28 mouse cellular contexts compared by ENCODE assay signal in genomic region chr1:143632854-143633587, GRCm38 (mm10). TPM values are rescaled to one million over a fixed set of nuclear protein-coding genes. Genes with fewer than 3 reads are reported as not detected.
DNase-seq lines count a peak whose midpoint lies in the region; ATAC-seq and TF ChIP-seq lines count a peak whose summit lies in the region.
"Had no signal": no experiment of that assay in that cellular context is flagged by ENCODE, and none has a peak within 500 bp of the region (broad histone marks: within the 10 kb centered on the region; RNA-seq: fewer than 3 reads in every experiment).

No protein-coding gene starts in this region.

- no peak for ATAC-seq in megakaryocyte-erythroid progenitor cell, adult 5-6 weeks (replicated peaks; ENCODE audit: low FRiP score, low TSS enrichment, poor library complexity, severe bottlenecking)
- ATAC-seq: forebrain, embryonic 16.5 days; hindbrain, embryonic 16.5 days; midbrain, embryonic 15.5 days had no signal

- WGBS in cerebellum, adult 2 months = 81% methylated on average over 2 of the region's 2 CpGs

- no peak for TF ChIP-seq POLR2A in cerebellum, adult 2 months (IDR thresholded peaks at IDR 0.05; ENCODE audit: borderline replicate concordance, insufficient read depth, low read length)

- no peak for TF ChIP-seq CTCF in cerebellum, adult 2 months (IDR thresholded peaks at IDR 0.05; ENCODE audit: borderline replicate concordance, insufficient read depth, low read depth, low read length)

- H3K4me3 ChIP-seq in cerebellum, adult 2 months (replicated peaks; ENCODE audit: insufficient read depth, low read depth, low read length) = no peak overlapping the region
- H3K4me3 ChIP-seq: embryonic facial prominence, embryonic 13.5 days; gastrocnemius, adult 2 months; heart, embryonic 13.5 days; hindbrain, embryonic 10.5 days; kidney, embryonic 15.5 days; midbrain, embryonic 10.5 days; midbrain, embryonic 15.5 days had no signal

- no peaks in the 10 kb centered on the region for H3K27me3 ChIP-seq in cerebellum, adult 2 months (ENCODE audit: control insufficient read depth, insufficient read depth, low read length)
- H3K27me3 ChIP-seq: embryonic facial prominence, embryonic 13.5 days; heart, embryonic 13.5 days; kidney, embryonic 15.5 days; midbrain, embryonic 15.5 days had no signal

- peak; percentile 30 for DNase-seq in 3T3-L1 (ENCODE audit: low read depth, low spot score)
- peak; percentile 24 for DNase-seq in 416B (ENCODE audit: low read depth)
- DNase-seq in NIH3T3 (ENCODE audit: low read depth) = peak; percentile 60
- DNase-seq in fat pad, adult 2 months (ENCODE audit: extremely low read depth, low read depth, low spot score) = peak; percentile 80
- no peak for DNase-seq in heart, postnatal 25 days (ENCODE audit: low spot score)
- no peak for DNase-seq in cerebellum, adult 2 months
- DNase-seq: adrenal gland, postnatal 14 days; cerebellum, adult 9-10 months; embryo, embryonic 11 days; gastrocnemius, adult 2 months; gastrocnemius, postnatal 36 days; heart, postnatal 10 days; kidney, adult 18-20 months; kidney, postnatal 25 days; lung, postnatal 4 days; spleen, adult 18-20 months; thymus, adult 18-20 months; thymus, postnatal 25 days had no signal

- intact Hi-C loops in heart, postnatal 25 days (cut with DNase I) = no loop called here

- H3K27ac ChIP-seq in cerebellum, adult 2 months (ENCODE audit: insufficient read depth, low read length) = no peak overlapping the region
- H3K27ac ChIP-seq: embryonic facial prominence, embryonic 13.5 days; gastrocnemius, adult 2 months; heart, embryonic 13.5 days; hindbrain, embryonic 10.5 days; kidney, embryonic 15.5 days; liver, embryonic 14.5 days; midbrain, embryonic 10.5 days; midbrain, embryonic 15.5 days had no signal

- no peaks in the 10 kb centered on the region for H3K4me1 ChIP-seq in cerebellum, adult 2 months (ENCODE audit: control insufficient read depth, insufficient read depth, low read length)
- H3K4me1 ChIP-seq: embryonic facial prominence, embryonic 13.5 days; heart, embryonic 13.5 days; kidney, embryonic 15.5 days; midbrain, embryonic 15.5 days had no signal

RNA-seq across cellular contexts. Expression of gene B3galt2, which starts 7.4 kb away (rescaled TPM):
- total RNA-seq in megakaryocyte-erythroid progenitor cell, adult 5-6 weeks (2014; fragmentation: Nextera tagmentation) = 0.15 TPM in 1 of 2 replicates, not detected in the other
- 0.05 TPM in 1 of 2 replicates, not detected in the other for total RNA-seq in megakaryocyte-erythroid progenitor cell, adult 5-6 weeks (2017)
- 1 to 10 TPM; 1.4 to 2.5 TPM for total RNA-seq in heart, postnatal 25 days (2021)
- polyA plus RNA-seq in cerebellum, adult 2 months (2012; rRNA removed) = 3.7 TPM in 2 replicates

Comparison
In these comparisons a context has a peak if more than half of its experiments do, and no peak if none do; other contexts are left out.
1. DNase-seq: peak in 3T3-L1 (single experiment), 416B (single experiment), NIH3T3 (single experiment) and fat pad, adult 2 months (single experiment); none in heart, postnatal 25 days (single experiment) and cerebellum, adult 2 months (0 of 2).